Mouse (Mus musculus): ENCODE measurements around the gene Eif4g3. TPM values are rescaled to one million over a fixed set of nuclear protein-coding genes. Genes with fewer than 3 reads are reported as not detected.
A peak's percentile ranks its signal among the peaks of the same experiment; 100 is the strongest.

Gene Eif4g3
- total RNA-seq, 2 experiments from 2014 or later, result 38.1 to 45.7 TPM

DNA sequence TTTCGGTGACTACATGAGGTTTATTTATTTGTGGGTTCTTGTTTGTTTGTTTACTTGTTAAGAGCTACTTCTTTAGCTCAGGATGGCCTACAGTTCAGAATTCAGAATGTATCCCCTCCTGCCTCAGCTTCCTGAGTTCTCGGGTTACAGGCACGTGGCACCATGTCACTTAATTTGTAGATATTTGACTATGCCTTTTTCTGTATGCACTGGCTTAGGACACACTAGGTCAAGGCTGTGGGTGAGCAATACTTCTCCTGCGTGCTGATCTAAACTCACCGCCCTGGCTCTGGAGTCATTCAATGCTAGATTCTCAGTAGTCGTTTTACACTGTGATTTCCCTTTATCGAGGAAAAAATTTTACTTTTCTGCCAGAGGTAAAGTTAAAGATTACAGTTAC is 227.9 kb downstream of the Eif4g3 start:
- DNase-seq, result no peak

DNA sequence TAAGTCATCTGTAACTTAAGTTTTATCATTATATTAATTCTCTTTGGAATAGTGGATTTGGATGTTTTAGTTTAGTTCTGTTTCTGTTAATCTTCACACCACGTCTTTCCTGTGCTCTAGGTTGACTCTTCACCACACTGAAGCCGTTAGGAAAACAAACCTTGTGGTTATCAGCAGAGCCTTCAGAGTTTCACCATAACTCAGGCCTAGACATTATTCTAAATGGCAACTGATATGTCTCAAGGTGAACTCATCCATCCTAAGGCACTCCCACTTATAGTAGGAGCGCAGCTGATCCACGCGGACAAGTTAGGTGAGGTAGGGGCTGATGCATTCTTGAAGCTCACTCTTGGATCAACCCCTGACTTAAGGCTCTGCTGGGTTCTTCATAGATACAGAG is 228.6 kb downstream of the Eif4g3 start:
- DNase-seq, result no peak

- no peak for DNase-seq
Measured at GRCm38 (mm10) chr4:138222396-138222795, 229.6 kb downstream of the Eif4g3 start.

- no peak for DNase-seq
Measured at GRCm38 (mm10) chr4:138223623-138224022, 230.8 kb downstream of the Eif4g3 start.

- DNase-seq, result peak in 1 of 2 experiments; percentile 13
Measured at GRCm38 (mm10) chr4:138246756-138247665, 254.2 kb downstream of the Eif4g3 start.

- DNase-seq, result peak; percentile 47 to 63
Measured at GRCm38 (mm10) chr4:138250088-138250960, 257.5 kb downstream of the Eif4g3 start, which contains the start of the genes Sh2d5 and Kif17. Sh2d5 (plus strand) TSS chr4:138250403. Kif17 (plus strand) TSS chr4:138250435.

GRCm38 (mm10) chr4:138251819-138252218 is 259.0 kb downstream of the Eif4g3 start:
- peak in 1 of 2 experiments; percentile 15 for DNase-seq

- DNase-seq, result no peak
Measured at GRCm38 (mm10) chr4:138252231-138252630, 259.4 kb downstream of the Eif4g3 start.

- no peak for DNase-seq
Measured at GRCm38 (mm10) chr4:138257116-138257687, 264.4 kb downstream of the Eif4g3 start.

Small RNAs within 50 kb of the gene (microRNA-seq; reads per million reads assigned to microRNA genes)
- 0 to 0.54 reads per million in 2 experiments for gene Mir6399

Other genes starting within 250 kb of the Eif4g3 start
- gene Alpl, start 196.6 kb upstream of the Eif4g3 start, total RNA-seq (2021), result 10 to 100 TPM; 55.4 to 56.0 TPM
- gene Ece1, start 130.8 kb upstream of the Eif4g3 start, total RNA-seq (2021), result 100 to 1,000 TPM; 105 to 121 TPM
- 10 to 100 TPM; 84.3 to 85.1 TPM for gene Hp1bp3, start 223.3 kb downstream of the Eif4g3 start, total RNA-seq (2021)

All from heart, adult 18-20 months (tissue).